Mouse (Mus musculus) kidney, postnatal 36 days (tissue): Measurements from ENCODE around the gene Ncf4.

Source experiments
- DNase-seq, 2 experiments: peaks; one replicate each; pipeline ENCODE4 v3.0.0; 2021 to 2022; ENCODE audit warnings: mixed read lengths in 2 of 2

Gene Ncf4

GRCm38 (mm10) chr15:78244695-78245492, at the start of gene Ncf4:
Ncf4 (plus strand) TSS chr15:78244801.
- peak; percentile 7 for DNase-seq

DNA sequence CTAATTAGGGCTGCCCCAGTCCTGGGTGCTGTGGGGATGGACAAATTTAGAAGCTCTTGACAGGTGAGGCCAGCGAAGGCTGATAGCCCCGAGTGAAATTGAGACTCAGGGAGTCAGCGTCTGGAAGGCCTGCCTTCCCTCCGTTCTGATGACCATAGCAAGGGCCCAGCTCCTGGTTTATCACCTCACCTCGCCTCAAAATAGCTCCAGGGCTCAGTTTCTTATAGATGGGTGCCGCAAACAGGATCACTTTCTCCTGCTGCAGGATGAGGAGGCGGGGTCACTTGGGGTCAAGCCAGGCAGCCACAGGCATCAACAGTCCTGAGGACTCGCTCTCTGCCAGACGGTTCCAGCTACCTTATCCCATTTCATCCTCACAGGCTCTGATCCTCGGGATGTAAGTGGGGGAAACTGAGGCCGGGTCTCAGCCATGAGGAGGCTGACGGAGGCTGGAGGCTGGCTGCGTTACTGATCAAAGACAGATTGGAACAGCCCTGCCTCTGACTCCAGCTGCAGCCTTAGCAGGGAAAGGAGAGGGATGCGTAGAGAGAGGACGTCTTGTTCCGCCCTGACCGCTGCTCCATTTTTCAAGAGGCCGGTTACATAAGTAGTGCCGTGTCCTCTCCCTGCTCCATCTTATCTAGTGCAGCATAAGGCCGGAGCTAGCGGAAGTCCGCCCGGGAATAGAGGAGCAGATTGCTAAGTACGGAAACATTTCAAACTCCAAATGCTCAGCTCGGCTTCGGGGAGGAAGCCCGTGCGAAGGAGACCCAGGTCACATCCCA, 49.3 kb upstream of the Ncf4 start:
- no peak for DNase-seq

- peak in 1 of 2 experiments; percentile 56 for DNase-seq
Measured at GRCm38 (mm10) chr15:78204053-78204847, 40.4 kb upstream of the Ncf4 start.

GRCm38 (mm10) chr15:78205192-78205591, 39.4 kb upstream of the Ncf4 start:
- DNase-seq: peak in 1 of 2 experiments; percentile 43

DNA sequence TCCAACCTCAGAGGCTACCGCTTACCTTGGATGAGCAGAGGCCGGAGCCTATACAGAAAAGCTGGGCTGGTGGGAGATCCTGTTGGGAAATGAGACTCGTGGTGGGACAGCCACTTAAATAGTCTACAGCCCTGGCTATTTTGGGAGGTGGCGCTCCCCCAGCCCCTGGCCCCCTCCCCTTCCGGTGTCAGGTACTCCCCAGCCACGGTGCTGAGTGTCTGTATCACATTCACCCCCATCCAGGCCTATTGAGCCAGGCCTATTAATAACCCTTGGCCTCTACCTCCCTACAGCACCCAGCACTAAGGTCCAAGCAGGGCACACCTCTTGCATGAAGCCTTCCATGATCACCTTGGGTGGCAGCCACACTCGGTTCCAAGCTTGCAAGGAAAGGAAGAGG, 38.3 kb upstream of the Ncf4 start, which contains the start of gene Pvalb:
Pvalb (minus strand) TSS at position 89 of the 400 bp plus-strand sequence.
- no peak for DNase-seq

- DNase-seq: no peak
Measured at GRCm38 (mm10) chr15:78210203-78210602, 34.4 kb upstream of the Ncf4 start.

GRCm38 (mm10) chr15:78211367-78211766, 33.2 kb upstream of the Ncf4 start:
- DNase-seq: no peak

DNA sequence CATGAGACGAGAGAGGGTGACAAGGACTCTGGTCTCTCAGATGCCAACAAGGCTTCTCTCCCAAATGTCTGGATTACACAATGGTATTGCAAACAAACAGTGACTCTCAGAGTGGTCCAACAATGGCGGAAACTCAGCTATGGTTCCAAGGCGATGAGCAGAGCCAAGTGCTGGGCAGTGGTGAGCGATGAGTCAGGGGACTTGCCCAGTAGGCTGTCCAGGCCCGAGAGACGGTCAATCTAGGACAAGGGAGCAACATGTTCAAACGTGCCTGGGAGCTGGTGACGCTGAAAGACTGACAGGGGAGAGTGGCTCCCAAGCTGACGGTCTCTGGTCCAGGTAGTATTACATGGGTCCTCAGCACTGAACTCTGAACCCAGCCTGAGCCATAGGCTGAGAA, 29.3 kb upstream of the Ncf4 start:
- DNase-seq: no peak

GRCm38 (mm10) chr15:78227816-78228215, 16.8 kb upstream of the Ncf4 start:
- no peak for DNase-seq

GRCm38 (mm10) chr15:78231346-78232331, 13.0 kb upstream of the Ncf4 start:
- DNase-seq: no peak

DNA sequence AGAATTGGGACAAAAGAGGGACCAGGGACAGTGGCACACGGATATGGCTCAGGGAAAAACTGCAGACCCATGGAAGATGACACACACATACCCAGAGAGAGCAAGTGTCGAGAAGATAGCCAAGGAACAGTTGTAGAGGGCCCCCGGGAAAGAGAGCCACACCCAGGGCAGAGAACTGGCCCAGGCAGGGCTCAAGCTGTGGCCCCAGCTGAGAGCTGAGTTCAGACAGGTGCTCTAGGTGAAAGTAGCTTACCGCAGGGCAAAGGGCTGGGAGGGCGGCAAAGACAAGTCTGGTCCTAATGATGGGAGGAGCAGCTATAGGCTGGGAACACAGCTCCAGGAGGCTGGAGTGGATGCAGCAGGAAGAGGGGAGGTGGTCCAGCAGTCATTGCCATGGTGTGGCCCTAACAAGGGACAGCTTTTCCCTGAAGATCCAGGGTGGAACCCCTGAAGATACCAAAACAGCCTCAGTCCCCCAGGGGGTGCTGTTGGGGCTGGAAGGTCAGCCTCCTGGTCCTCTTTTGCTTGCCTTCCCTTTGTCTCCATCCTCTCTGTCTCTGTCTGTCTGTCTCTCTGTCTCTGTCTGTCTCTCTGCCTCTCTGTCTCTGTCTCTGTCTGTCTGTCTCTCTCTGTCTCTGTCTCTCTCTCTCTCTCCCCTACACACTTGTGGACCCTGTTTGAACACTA, 9.6 kb upstream of the Ncf4 start:
- DNase-seq: no peak

- peak; percentile 54 to 77 for DNase-seq
Measured at GRCm38 (mm10) chr15:78239453-78239852, 5.1 kb upstream of the Ncf4 start.

- DNase-seq: no peak
Measured at GRCm38 (mm10) chr15:78239956-78240617, 4.5 kb upstream of the Ncf4 start.

GRCm38 (mm10) chr15:78241335-78241734, 3.3 kb upstream of the Ncf4 start:
- no peak for DNase-seq

- DNase-seq: no peak
Measured at GRCm38 (mm10) chr15:78243061-78243460, 1.5 kb upstream of the Ncf4 start.

- DNase-seq: no peak
Measured at GRCm38 (mm10) chr15:78243774-78244173, 827 bp upstream of the Ncf4 start.

- DNase-seq: no peak
Measured at GRCm38 (mm10) chr15:78246143-78247116, 1.8 kb downstream of the Ncf4 start.

- no peak for DNase-seq
Measured at GRCm38 (mm10) chr15:78247659-78248058, 3.1 kb downstream of the Ncf4 start.

GRCm38 (mm10) chr15:78248410-78248809, 3.8 kb downstream of the Ncf4 start:
- no peak for DNase-seq
